Mouse (Mus musculus): ENCODE measurements at regions not wholly inside any gene's neighbourhood (a gene's known extent, or its start where the extent isn't known, plus 50 kb on each side); places are given as distances from the start of the nearest gene placed in this dataset.

- no peak for DNase-seq (ENCODE audit: low spot score in 2 of 2)
These were observed 196.8 kb upstream of the A730009L09Rik start for GRCm38 (mm10) chr16:84318091-84318490.

GRCm38 (mm10) chr16:84321569-84321968 is 193.4 kb upstream of the A730009L09Rik start:
- no peak for DNase-seq (ENCODE audit: low spot score in 2 of 2)

GRCm38 (mm10) chr16:84330293-84330692 is 184.6 kb upstream of the A730009L09Rik start:
- DNase-seq (ENCODE audit: low spot score in 2 of 2) = no peak

- no peak for DNase-seq (ENCODE audit: low spot score in 2 of 2)
These were observed 168.8 kb upstream of the A730009L09Rik start for GRCm38 (mm10) chr16:84346089-84346488.

GRCm38 (mm10) chr16:84355118-84355517 is 159.8 kb upstream of the A730009L09Rik start:
- DNase-seq (ENCODE audit: low spot score in 2 of 2) = no peak

GRCm38 (mm10) chr16:84365969-84366368 is 149.0 kb upstream of the A730009L09Rik start:
- peak in 1 of 2 experiments; percentile 8 for DNase-seq (ENCODE audit: low spot score in 2 of 2)

- peak in 1 of 2 experiments; percentile 3 for DNase-seq (ENCODE audit: low spot score in 2 of 2)
These were observed 145.8 kb upstream of the A730009L09Rik start for GRCm38 (mm10) chr16:84368928-84369682.

GRCm38 (mm10) chr16:84378461-84378860 is 136.5 kb upstream of the A730009L09Rik start:
- DNase-seq (ENCODE audit: low spot score in 2 of 2) = no peak

GRCm38 (mm10) chr16:84391756-84392155 is 123.2 kb upstream of the A730009L09Rik start:
- DNase-seq (ENCODE audit: low spot score in 2 of 2) = no peak

GRCm38 (mm10) chr16:84394895-84395294 is 120.0 kb upstream of the A730009L09Rik start:
- DNase-seq (ENCODE audit: low spot score in 2 of 2) = no peak

GRCm38 (mm10) chr16:84421650-84422049 is 93.3 kb upstream of the A730009L09Rik start:
- DNase-seq (ENCODE audit: low spot score in 2 of 2) = no peak

- DNase-seq (ENCODE audit: low spot score in 2 of 2) = no peak
These were observed 87.9 kb upstream of the A730009L09Rik start for GRCm38 (mm10) chr16:84426990-84427540.

GRCm38 (mm10) chr16:84456596-84456995 is 58.3 kb upstream of the A730009L09Rik start:
- no peak for DNase-seq (ENCODE audit: low spot score in 2 of 2)

- no peak for DNase-seq (ENCODE audit: low spot score in 2 of 2)
These were observed 52.8 kb upstream of the A730009L09Rik start for GRCm38 (mm10) chr16:84462150-84462549.
